Mouse (Mus musculus) neural tube, embryonic 11.5 days (tissue): ENCODE data around the gene Cldn20. TPM values are rescaled to one million over a fixed set of nuclear protein-coding genes. Genes with fewer than 3 reads are reported as not detected.

Experiments
- ATAC-seq: fragments of 200-750 bp; cut with Nextera tagmentation; 2 replicates; pipeline ENCODE4 v1.8.0; 2017; ENCODE audit warnings: moderate number of reproducible peaks, mild to moderate bottlenecking, moderate TSS enrichment, moderate library complexity; ENCODE audit not compliant: insufficient read depth, low FRiP score, low TSS enrichment
- DNase-seq: peaks from one replicate; pipeline ENCODE4 v3.0.0-alpha.2; 2015; ENCODE audit warnings: low spot score
- H3K27ac ChIP-seq: fragments of 300-500 bp; sonication (generic); 2 replicates; pipeline ENCODE4 v1.5.1; 2014; ENCODE audit warnings: low read depth, mild to moderate bottlenecking, low read length
- H3K27me3 ChIP-seq: fragments of 300-500 bp; sonication (generic); 2 replicates; pipeline ENCODE4 v1.6.1; 2014; ENCODE audit warnings: mild to moderate bottlenecking, low read length, mixed read lengths; ENCODE audit not compliant: control insufficient read depth, insufficient read depth
- H3K36me3 ChIP-seq: fragments of 300-500 bp; sonication (generic); 2 replicates; pipeline ENCODE4 v1.6.1; 2014; ENCODE audit warnings: mild to moderate bottlenecking, low read length, moderate library complexity, mixed read lengths; ENCODE audit not compliant: control insufficient read depth, insufficient read depth
- H3K4me1 ChIP-seq: fragments of 300-500 bp; sonication (generic); 2 replicates; pipeline ENCODE4 v1.6.1; 2014; ENCODE audit warnings: low read length, mixed read lengths; ENCODE audit not compliant: control insufficient read depth, insufficient read depth
- H3K4me2 ChIP-seq: fragments of 300-500 bp; sonication (generic); 2 replicates; pipeline ENCODE4 v1.6.1; 2014; ENCODE audit warnings: low read depth, mild to moderate bottlenecking, moderate library complexity
- H3K4me3 ChIP-seq: fragments of 300-500 bp; sonication (generic); 2 replicates; pipeline ENCODE4 v1.5.1; 2014; ENCODE audit warnings: low read depth, low read length
- H3K9ac ChIP-seq: fragments of 300-500 bp; sonication (generic); 2 replicates; pipeline ENCODE4 v1.6.1; 2014; ENCODE audit warnings: mild to moderate bottlenecking, low read length
- H3K9me3 ChIP-seq: fragments of 300-500 bp; sonication (generic); 2 replicates; pipeline ENCODE4 v1.6.1; 2016; ENCODE audit warnings: low read length; ENCODE audit not compliant: control insufficient read depth
- WGBS: fragments of 180-500 bp; shearing (Covaris S2); extraction: QIAGEN DNeasy Blood & Tissue Kit; methylation state at CpG from one replicate; pipeline ENCODE4 v1.1.7; 2014; 5-methylcytosine and 5-hydroxymethylcytosine counted together
- polyA plus RNA-seq: library from polyadenylated mRNA; unstranded; fragments of >200 nt; fragmentation: Nextera tagmentation; extraction: Ambion mirVana; gene quantifications from 2 replicates; pipeline ENCODE4 v1.2.1, GENCODE M21; 2014

The Cldn20 gene
- not detected in 2 replicates for polyA plus RNA-seq

- Histone ChIP-seq H3K36me3 (no peaks in the 10 kb centered on the region), H3K9ac (no peak within 1 kb of the TSS), H3K4me1 (no peaks in the 10 kb centered on the region), H3K4me3 (no peak within 1 kb of the TSS), H3K27me3 (no peaks in the 10 kb centered on the region), H3K4me2 (no peak within 1 kb of the TSS), H3K27ac (no peak within 1 kb of the TSS), H3K9me3 (no peaks in the 10 kb centered on the region)
- 88% methylated on average over 4 of the region's 4 CpGs for WGBS
- DNase-seq (no peak), ATAC-seq (no peak)
Observed at GRCm38 (mm10) chr17:3532254-3532653, at the start of gene Cldn20. Gene Cldn20 (plus strand): TSS chr17:3532554.

GRCm38 (mm10) chr17:3483091-3483490 lies 49.3 kb upstream of the Cldn20 start:
- no peak for ATAC-seq
- Histone ChIP-seq H3K36me3 (no peaks in the 10 kb centered on the region), H3K4me2 (no peak overlapping the region), H3K27me3 (no peaks in the 10 kb centered on the region), H3K9me3 (no peaks in the 10 kb centered on the region), H3K4me1 (no peaks in the 10 kb centered on the region), H3K4me3 (no peak overlapping the region), H3K9ac (no peak overlapping the region), H3K27ac (no peak overlapping the region)
- no peak for DNase-seq
- 91% methylated on average over 8 of the region's 8 CpGs for WGBS

- no peak for DNase-seq
- no peak for ATAC-seq
- Histone ChIP-seq H3K4me2 (no peak overlapping the region), H3K4me1 (no peaks in the 10 kb centered on the region), H3K36me3 (no peaks in the 10 kb centered on the region), H3K9me3 (no peaks in the 10 kb centered on the region), H3K4me3 (no peak overlapping the region), H3K27ac (no peak overlapping the region), H3K9ac (no peak overlapping the region), H3K27me3 (no peaks in the 10 kb centered on the region)
- 67% methylated on average over 7 of the region's 7 CpGs for WGBS
Observed at GRCm38 (mm10) chr17:3485851-3486250, 46.5 kb upstream of the Cldn20 start.

GRCm38 (mm10) chr17:3487211-3487610 lies 45.1 kb upstream of the Cldn20 start:
- H3K27me3 ChIP-seq, result no peaks in the 10 kb centered on the region
- no peak overlapping the region for H3K4me3 ChIP-seq
- no peaks in the 10 kb centered on the region for H3K4me1 ChIP-seq
- no peak overlapping the region for H3K4me2 ChIP-seq
- H3K27ac ChIP-seq, result no peak overlapping the region
- WGBS, result 93% methylated on average over 4 of the region's 4 CpGs
- ATAC-seq (no peak), DNase-seq (no peak)
- no peaks in the 10 kb centered on the region for H3K36me3 ChIP-seq
- no peak overlapping the region for H3K9ac ChIP-seq
- H3K9me3 ChIP-seq, result no peaks in the 10 kb centered on the region

- no peak overlapping the region for H3K9ac ChIP-seq
- no peaks in the 10 kb centered on the region for H3K36me3 ChIP-seq
- no peaks in the 10 kb centered on the region for H3K4me1 ChIP-seq
- no peak overlapping the region for H3K4me3 ChIP-seq
- DNase-seq, result no peak
- H3K27me3 ChIP-seq, result no peaks in the 10 kb centered on the region
- no peak for ATAC-seq
- H3K27ac ChIP-seq, result no peak overlapping the region
- H3K4me2 ChIP-seq, result no peak overlapping the region
- H3K9me3 ChIP-seq, result no peaks in the 10 kb centered on the region
- 81% methylated on average over 12 of the region's 12 CpGs for WGBS
Observed at GRCm38 (mm10) chr17:3487721-3488601, 44.4 kb upstream of the Cldn20 start.

GRCm38 (mm10) chr17:3490216-3490895 lies 42.0 kb upstream of the Cldn20 start:
- H3K4me3 ChIP-seq, result no peak overlapping the region
- no peaks in the 10 kb centered on the region for H3K9me3 ChIP-seq
- DNase-seq (no peak), ATAC-seq (no peak)
- WGBS, result 83% methylated on average over 11 of the region's 11 CpGs
- no peak overlapping the region for H3K4me2 ChIP-seq
- H3K4me1 ChIP-seq, result no peaks in the 10 kb centered on the region
- no peak overlapping the region for H3K9ac ChIP-seq
- H3K36me3 ChIP-seq, result no peaks in the 10 kb centered on the region
- H3K27ac ChIP-seq, result no peak overlapping the region
- no peaks in the 10 kb centered on the region for H3K27me3 ChIP-seq

GRCm38 (mm10) chr17:3491065-3491464 lies 41.3 kb upstream of the Cldn20 start:
- no peak overlapping the region for H3K4me2 ChIP-seq
- no peaks in the 10 kb centered on the region for H3K4me1 ChIP-seq
- no peak overlapping the region for H3K27ac ChIP-seq
- H3K27me3 ChIP-seq, result no peaks in the 10 kb centered on the region
- no peak for DNase-seq
- no peak overlapping the region for H3K4me3 ChIP-seq
- no peaks in the 10 kb centered on the region for H3K36me3 ChIP-seq
- no peak overlapping the region for H3K9ac ChIP-seq
- 75% methylated on average over 5 of the region's 5 CpGs for WGBS
- no peaks in the 10 kb centered on the region for H3K9me3 ChIP-seq
- ATAC-seq, result no peak

GRCm38 (mm10) chr17:3491667-3492066 lies 40.7 kb upstream of the Cldn20 start:
- Histone ChIP-seq H3K9me3 (no peaks in the 10 kb centered on the region), H3K27me3 (no peaks in the 10 kb centered on the region), H3K36me3 (no peaks in the 10 kb centered on the region), H3K27ac (no peak overlapping the region), H3K9ac (no peak overlapping the region), H3K4me3 (no peak overlapping the region), H3K4me2 (no peak overlapping the region), H3K4me1 (no peaks in the 10 kb centered on the region)
- WGBS, result 90% methylated on average over 6 of the region's 6 CpGs
- ATAC-seq, result no peak
- DNase-seq, result no peak

GRCm38 (mm10) chr17:3495576-3495975 lies 36.8 kb upstream of the Cldn20 start:
- Histone ChIP-seq H3K9ac (no peak overlapping the region), H3K9me3 (no peaks in the 10 kb centered on the region), H3K36me3 (no peaks in the 10 kb centered on the region), H3K4me1 (no peaks in the 10 kb centered on the region), H3K4me3 (no peak overlapping the region), H3K27me3 (no peaks in the 10 kb centered on the region), H3K27ac (no peak overlapping the region), H3K4me2 (no peak overlapping the region)
- no peak for ATAC-seq
- 76% methylated on average over 2 of the region's 2 CpGs for whole genome bisulfite sequencing
- no peak for DNase-seq
